Mouse (Mus musculus): Measurements from ENCODE around the gene Zfp408. TPM values are rescaled to one million over a fixed set of nuclear protein-coding genes. Genes with fewer than 3 reads are reported as not detected.
"Not testable (repeated sequence)": the region's sequence is repeated elsewhere in the genome, so short reads cannot be mapped to it uniquely, and the experiment has no call there.

Zfp408 gene
- total RNA-seq, 2 experiments from 2014 or later = 7.2 to 9.4 TPM

- no peak for DNase-seq (ENCODE audit: low spot score in 2 of 2)
Measured at GRCm38 (mm10) chr2:91651458-91652258, 2.1 kb upstream of the Zfp408 start.

- no peak for DNase-seq (ENCODE audit: low spot score in 2 of 2)
Measured at GRCm38 (mm10) chr2:91650360-91650995, 887 bp upstream of the Zfp408 start.

- DNase-seq (ENCODE audit: low spot score in 2 of 2) = no peak
Measured at GRCm38 (mm10) chr2:91649152-91649551, 439 bp downstream of the Zfp408 start.

- DNase-seq (ENCODE audit: low spot score in 2 of 2) = peak in 1 of 2 experiments; percentile 39
Measured at GRCm38 (mm10) chr2:91646733-91647132, 2.9 kb downstream of the Zfp408 start.

GRCm38 (mm10) chr2:91645811-91646210, 3.8 kb downstream of the Zfp408 start:
- no peak for DNase-seq (ENCODE audit: low spot score in 2 of 2)

GRCm38 (mm10) chr2:91645354-91645753, 4.2 kb downstream of the Zfp408 start:
- no peak for DNase-seq (ENCODE audit: low spot score in 2 of 2)

- no peak for DNase-seq (ENCODE audit: low spot score in 2 of 2)
Measured at GRCm38 (mm10) chr2:91644021-91644420, 5.6 kb downstream of the Zfp408 start.

GRCm38 (mm10) chr2:91642825-91643415, 6.7 kb downstream of the Zfp408 start:
- no peak for DNase-seq (ENCODE audit: low spot score in 2 of 2)

- DNase-seq (ENCODE audit: low spot score in 2 of 2) = no peak
Measured at GRCm38 (mm10) chr2:91638931-91639330, 10.7 kb downstream of the Zfp408 start.

GRCm38 (mm10) chr2:91636727-91637338, 12.8 kb downstream of the Zfp408 start:
- DNase-seq (ENCODE audit: low spot score in 2 of 2) = no peak

GRCm38 (mm10) chr2:91636229-91636628, 13.4 kb downstream of the Zfp408 start, which contains the start of gene F2:
Gene F2, minus strand, starts transcription at chr2:91636414.
- no peak for DNase-seq (ENCODE audit: low spot score in 2 of 2)

GRCm38 (mm10) chr2:91635486-91635885, 14.1 kb downstream of the Zfp408 start:
- DNase-seq (ENCODE audit: low spot score in 2 of 2) = no peak

- peak in 1 of 2 experiments; percentile 31 for DNase-seq (ENCODE audit: low spot score in 2 of 2)
Measured at GRCm38 (mm10) chr2:91634841-91635240, 14.8 kb downstream of the Zfp408 start.

- DNase-seq (ENCODE audit: low spot score in 2 of 2) = no peak
Measured at GRCm38 (mm10) chr2:91633334-91633977, 16.1 kb downstream of the Zfp408 start.

- no peak for DNase-seq (ENCODE audit: low spot score in 2 of 2)
Measured at GRCm38 (mm10) chr2:91632316-91632715, 17.3 kb downstream of the Zfp408 start.

GRCm38 (mm10) chr2:91631826-91632225, 17.8 kb downstream of the Zfp408 start:
- no peak for DNase-seq (ENCODE audit: low spot score in 2 of 2)

GRCm38 (mm10) chr2:91630384-91630783, 19.2 kb downstream of the Zfp408 start:
- no peak for DNase-seq (ENCODE audit: low spot score in 2 of 2)

GRCm38 (mm10) chr2:91629682-91630081, 19.9 kb downstream of the Zfp408 start:
- peak; percentile 39 to 73 for DNase-seq (ENCODE audit: low spot score in 2 of 2)

GRCm38 (mm10) chr2:91628171-91628570, 21.4 kb downstream of the Zfp408 start:
- no peak for DNase-seq (ENCODE audit: low spot score in 2 of 2)

- no peak for DNase-seq (ENCODE audit: low spot score in 2 of 2)
Measured at GRCm38 (mm10) chr2:91627486-91627885, 22.1 kb downstream of the Zfp408 start.

- DNase-seq (ENCODE audit: low spot score in 2 of 2) = not testable (repeated sequence)
Measured at GRCm38 (mm10) chr2:91623366-91623765, 26.2 kb downstream of the Zfp408 start.

Measured in layer of hippocampus, adult 18-20 months (tissue).